Mouse (Mus musculus) spleen, postnatal 10 days (tissue): ENCODE data around the gene Akap13.
"Not testable (repeated sequence)": the region's sequence is repeated elsewhere in the genome, so short reads cannot be mapped to it uniquely, and the experiment has no call there.

Experiments
- DNase-seq, 2 experiments: peaks; one replicate each; pipeline ENCODE4 v3.0.0; 2021 to 2022; ENCODE audit warnings: low spot score in 2 of 2

Gene Akap13

GRCm38 (mm10) chr7:75759992-75760514 is 304.7 kb downstream of the Akap13 start:
- DNase-seq, result no peak

GRCm38 (mm10) chr7:75760661-75761319 is 305.5 kb downstream of the Akap13 start:
- not testable (repeated sequence) for DNase-seq

- not testable (repeated sequence) for DNase-seq
Measured at GRCm38 (mm10) chr7:75762225-75762624, 306.9 kb downstream of the Akap13 start.

- DNase-seq, result not testable (repeated sequence)
Measured at GRCm38 (mm10) chr7:75767080-75767769, 311.9 kb downstream of the Akap13 start.

- no peak for DNase-seq
Measured at GRCm38 (mm10) chr7:75768169-75768568, 312.8 kb downstream of the Akap13 start.

- DNase-seq, result no peak
Measured at GRCm38 (mm10) chr7:75769909-75770308, 314.6 kb downstream of the Akap13 start.

GRCm38 (mm10) chr7:75774095-75775078 is 319.1 kb downstream of the Akap13 start:
- DNase-seq, result not testable (repeated sequence)

GRCm38 (mm10) chr7:75778053-75778452 is 322.7 kb downstream of the Akap13 start:
- no peak for DNase-seq

- DNase-seq, result no peak
Measured at GRCm38 (mm10) chr7:75780812-75781211, 325.5 kb downstream of the Akap13 start.

GRCm38 (mm10) chr7:75781298-75781947 is 326.1 kb downstream of the Akap13 start:
- DNase-seq, result no peak

GRCm38 (mm10) chr7:75781948-75782722 is 326.8 kb downstream of the Akap13 start:
- peak; percentile 81 to 88 for DNase-seq

GRCm38 (mm10) chr7:75782723-75783011 is 327.3 kb downstream of the Akap13 start:
- DNase-seq, result no peak

- no peak for DNase-seq
Measured at GRCm38 (mm10) chr7:75785388-75786328, 330.3 kb downstream of the Akap13 start.

- no peak for DNase-seq
Measured at GRCm38 (mm10) chr7:75786812-75787211, 331.5 kb downstream of the Akap13 start.

GRCm38 (mm10) chr7:75787371-75787770 is 332.0 kb downstream of the Akap13 start:
- DNase-seq, result no peak

- DNase-seq, result not testable (repeated sequence)
Measured at GRCm38 (mm10) chr7:75788069-75788800, 332.9 kb downstream of the Akap13 start.

- DNase-seq, result not testable (repeated sequence)
Measured at GRCm38 (mm10) chr7:75788801-75789135, 333.4 kb downstream of the Akap13 start.

- DNase-seq, result no peak
Measured at GRCm38 (mm10) chr7:75789746-75790145, 334.4 kb downstream of the Akap13 start.
